Mouse (Mus musculus) kidney, postnatal 0 days (tissue): ENCODE measurements around the gene Vmn1r213. TPM values are rescaled to one million over a fixed set of nuclear protein-coding genes. Genes with fewer than 3 reads are reported as not detected.

ENCODE experiments used
- ATAC-seq: fragments of 200-750 bp; cut with Nextera tagmentation; replicated peaks from 2 replicates; pipeline ENCODE4 v1.8.0; 2017; ENCODE audit warnings: low read depth, moderate number of reproducible peaks, moderate TSS enrichment, moderate library complexity; ENCODE audit not compliant: low FRiP score
- DNase-seq: peaks from one replicate; pipeline ENCODE4 v3.0.0-alpha.2; 2016; ENCODE audit warnings: low spot score
- H3K27ac ChIP-seq: fragments of 300-500 bp; sonication (generic); 2 replicates; pipeline ENCODE4 v1.5.1; 2014; ENCODE audit warnings: mild to moderate bottlenecking
- H3K27me3 ChIP-seq: fragments of 300-500 bp; sonication (generic); 2 replicates; pipeline ENCODE4 v1.6.1; 2014; ENCODE audit warnings: low read length, mixed read lengths; ENCODE audit not compliant: insufficient read depth
- H3K36me3 ChIP-seq: fragments of 300-500 bp; sonication (generic); 2 replicates; pipeline ENCODE4 v1.6.1; 2014; ENCODE audit warnings: low read length, mixed read lengths; ENCODE audit not compliant: insufficient read depth
- H3K4me1 ChIP-seq: fragments of 300-500 bp; sonication (generic); replicated peaks from 2 replicates; pipeline ENCODE4 v1.6.1; 2014; ENCODE audit warnings: antibody characterized with exemption, low read length, mixed read lengths; ENCODE audit not compliant: insufficient read depth
- H3K4me2 ChIP-seq: fragments of 300-500 bp; sonication (generic); 2 replicates; pipeline ENCODE4 v1.6.1; 2014; ENCODE audit warnings: mild to moderate bottlenecking, low read length, moderate library complexity, mixed read lengths
- H3K4me3 ChIP-seq: fragments of 300-500 bp; sonication (generic); replicated peaks from 2 replicates; pipeline ENCODE4 v1.5.1; 2014; ENCODE audit warnings: low read depth, low read length
- H3K9ac ChIP-seq: fragments of 300-500 bp; sonication (generic); 2 replicates; pipeline ENCODE4 v1.6.1; 2014; ENCODE audit warnings: low read depth, low read length
- H3K9me3 ChIP-seq: fragments of 300-500 bp; sonication (generic); replicated peaks from 2 replicates; pipeline ENCODE4 v1.6.1; 2016; ENCODE audit warnings: low read length, inconsistent platforms, mixed read lengths
- CTCF ChIP-seq: IDR thresholded peaks from 2 replicates; pipeline ENCODE4 v1.5.1; 2016; ENCODE audit warnings: antibody characterized with exemption, low read depth, mild to moderate bottlenecking, moderate library complexity
- WGBS: fragments of 180-500 bp; shearing (Covaris S2); extraction: QIAGEN DNeasy Blood & Tissue Kit; methylation state at CpG from one replicate; pipeline ENCODE4 v1.1.7; 2014; 5-methylcytosine and 5-hydroxymethylcytosine counted together
- polyA plus RNA-seq: library from polyadenylated mRNA; unstranded; fragments of >200 nt; fragmentation: Nextera tagmentation; extraction: Ambion mirVana; gene quantifications from 2 replicates; pipeline ENCODE4 v1.2.1, GENCODE M21; 2015

Vmn1r213 gene
- polyA plus RNA-seq: not detected in 2 replicates

DNA sequence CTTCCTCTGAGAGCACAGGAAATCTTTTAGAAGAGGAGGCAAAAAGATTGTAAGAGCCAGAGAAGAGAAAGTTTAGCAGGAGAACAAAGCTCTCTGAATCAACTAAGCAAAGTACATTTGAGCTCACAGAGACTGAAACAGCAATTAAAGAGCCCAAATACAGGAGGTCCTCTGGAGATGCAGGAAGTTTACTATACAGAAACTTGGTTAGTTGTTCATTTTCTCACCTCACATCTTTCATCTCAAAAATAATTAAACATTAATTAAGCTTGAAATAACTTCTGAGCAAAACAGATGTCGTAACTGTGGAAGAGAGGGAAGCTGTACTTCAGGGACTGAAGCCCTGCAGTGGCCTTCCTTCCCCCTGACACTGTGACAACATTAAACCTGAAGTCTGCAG, at the start of gene Vmn1r213:
TSS of gene Vmn1r213 (plus strand) at position 301 of the 400 bp plus-strand sequence.
- no peak for TF ChIP-seq CTCF
- no peaks in the 10 kb centered on the region for H3K4me1 ChIP-seq
- H3K27ac ChIP-seq: no peak within 1 kb of the TSS
- H3K27me3 ChIP-seq: no peaks in the 10 kb centered on the region
- no peak for DNase-seq
- no peak for ATAC-seq
- H3K9ac ChIP-seq: no peak within 1 kb of the TSS
- no peak within 1 kb of the TSS for H3K4me2 ChIP-seq
- no peaks in the 10 kb centered on the region for H3K9me3 ChIP-seq
- no peak within 1 kb of the TSS for H3K4me3 ChIP-seq
- H3K36me3 ChIP-seq: no peaks in the 10 kb centered on the region
- WGBS: 74% methylated on average over 1 of the region's 1 CpGs

DNA sequence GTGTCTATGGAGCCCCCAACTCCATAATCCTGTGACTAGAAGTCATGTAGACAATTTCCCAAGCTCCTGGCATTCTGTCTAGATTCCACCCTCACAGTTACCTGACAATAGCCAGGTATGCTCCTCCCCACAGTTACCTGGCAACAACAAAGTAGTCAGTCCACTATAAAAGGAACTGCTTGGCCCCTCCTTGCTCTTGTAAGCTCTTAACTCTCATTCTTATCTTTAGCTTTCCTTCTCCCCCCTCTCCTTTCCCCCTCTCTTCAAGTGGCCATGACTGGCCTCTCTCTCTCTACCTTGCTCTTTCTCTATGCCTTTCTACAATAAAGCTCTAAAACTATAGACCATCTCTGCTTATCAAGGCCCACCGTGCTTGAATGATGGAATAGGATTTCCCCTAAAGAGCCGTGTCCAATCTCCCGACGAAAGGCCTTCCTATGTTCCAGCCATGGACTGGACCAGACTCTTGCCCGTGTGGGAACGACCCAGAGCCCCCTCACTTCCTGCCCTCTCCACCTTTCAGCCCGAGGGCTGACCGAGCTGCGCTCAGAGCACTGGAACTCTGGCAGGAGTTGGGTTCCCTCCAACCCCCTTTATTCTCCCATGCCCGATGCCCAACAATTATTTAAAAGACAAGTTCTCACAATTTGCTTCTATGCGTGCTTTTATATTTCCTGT, 17.1 kb upstream of the Vmn1r213 start:
- no peak for TF ChIP-seq CTCF
- Histone ChIP-seq H3K4me1 (no peaks in the 10 kb centered on the region), H3K27ac (no peak overlapping the region), H3K4me3 (no peak overlapping the region), H3K9me3 (no peaks in the 10 kb centered on the region), H3K4me2 (no peak overlapping the region), H3K27me3 (no peaks in the 10 kb centered on the region), H3K9ac (no peak overlapping the region), H3K36me3 (no peaks in the 10 kb centered on the region)
- DNase-seq (no peak), ATAC-seq (no peak)
- WGBS: 80% methylated on average over 11 of the region's 11 CpGs

DNA sequence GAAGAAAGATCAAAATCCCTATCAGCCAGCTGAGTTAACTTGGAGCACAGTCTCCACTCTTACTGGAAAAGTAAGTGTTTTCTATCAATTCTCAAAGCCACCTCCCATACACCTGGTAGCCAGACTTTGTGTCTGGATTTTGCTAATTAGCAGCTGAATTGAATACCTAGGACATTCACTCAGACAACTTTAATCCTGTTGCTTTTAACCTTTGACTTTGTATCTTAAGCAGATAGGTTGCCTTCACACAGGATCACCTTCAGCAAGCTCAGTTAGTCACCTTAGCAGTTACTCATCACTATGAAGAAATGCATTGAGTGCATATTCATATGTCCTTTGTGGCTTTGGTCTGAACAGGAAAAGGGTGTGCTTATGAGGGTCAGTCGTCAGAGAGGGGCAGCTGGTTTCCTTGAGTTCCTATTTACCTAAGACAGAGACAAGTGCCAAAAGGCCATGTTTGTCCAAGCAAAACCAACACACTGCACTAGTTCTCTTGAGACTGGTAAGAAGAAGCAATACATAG, 15.2 kb upstream of the Vmn1r213 start:
- no peak overlapping the region for H3K9ac ChIP-seq
- DNase-seq (no peak), ATAC-seq (no peak)
- TF ChIP-seq CTCF: no peak
- no peaks in the 10 kb centered on the region for H3K9me3 ChIP-seq
- H3K4me3 ChIP-seq: no peak overlapping the region
- no peaks in the 10 kb centered on the region for H3K4me1 ChIP-seq
- no peaks in the 10 kb centered on the region for H3K27me3 ChIP-seq
- H3K36me3 ChIP-seq: no peaks in the 10 kb centered on the region
- WGBS: 4% methylated on average over 1 of the region's 1 CpGs
- H3K4me2 ChIP-seq: no peak overlapping the region
- no peak overlapping the region for H3K27ac ChIP-seq

DNA sequence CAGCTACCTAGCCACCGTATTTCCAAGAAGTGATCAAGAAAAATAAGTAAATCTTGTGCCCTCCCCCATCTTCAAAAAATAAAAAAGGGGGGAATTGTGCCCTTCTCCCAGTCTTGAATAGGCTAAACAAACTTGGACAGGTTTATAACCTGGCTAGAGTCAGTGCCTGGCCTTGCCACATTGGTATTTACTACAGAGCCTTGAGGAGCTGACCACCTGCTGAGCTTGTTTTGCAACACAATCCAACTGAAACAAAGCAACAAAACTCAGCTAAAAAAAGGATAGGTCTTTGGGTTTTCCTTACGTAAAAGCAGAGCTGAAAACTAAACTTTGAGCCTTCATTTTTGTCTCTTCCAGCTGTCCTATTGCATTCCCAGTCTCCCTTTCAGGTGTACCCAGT, 14.7 kb upstream of the Vmn1r213 start:
- ATAC-seq (no peak), DNase-seq (no peak)
- Histone ChIP-seq H3K4me2 (no peak overlapping the region), H3K4me3 (no peak overlapping the region), H3K36me3 (no peaks in the 10 kb centered on the region), H3K9me3 (no peaks in the 10 kb centered on the region), H3K9ac (no peak overlapping the region), H3K27ac (no peak overlapping the region), H3K27me3 (no peaks in the 10 kb centered on the region), H3K4me1 (no peaks in the 10 kb centered on the region)
- no peak for TF ChIP-seq CTCF
- WGBS: 20% methylated on average over 2 of the region's 2 CpGs

DNA sequence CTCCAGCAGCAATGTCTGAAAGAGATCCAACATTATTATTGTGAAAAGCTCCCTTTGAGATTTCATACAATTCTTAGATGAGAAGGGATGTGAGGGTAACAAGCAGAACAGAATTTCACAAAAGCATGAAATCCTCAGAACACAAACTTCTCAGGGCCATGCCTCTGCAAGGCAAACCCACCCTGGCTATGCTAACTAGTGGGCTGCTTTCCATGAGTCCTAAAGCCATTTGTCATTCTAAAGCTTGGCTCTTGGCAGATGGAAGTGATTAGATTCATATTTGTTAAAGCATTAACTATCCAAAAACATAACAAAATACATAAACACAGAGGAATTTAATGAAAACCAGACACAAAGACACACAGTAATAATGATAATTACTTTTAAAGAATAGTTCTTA, 10.7 kb downstream of the Vmn1r213 start:
- Histone ChIP-seq H3K36me3 (no peaks in the 10 kb centered on the region), H3K4me3 (no peak overlapping the region), H3K4me1 (no peaks in the 10 kb centered on the region), H3K9me3 (no peaks in the 10 kb centered on the region), H3K9ac (no peak overlapping the region), H3K27ac (no peak overlapping the region), H3K4me2 (no peak overlapping the region), H3K27me3 (no peaks in the 10 kb centered on the region)
- DNase-seq: no peak
- no peak for TF ChIP-seq CTCF
- ATAC-seq: no peak

DNA sequence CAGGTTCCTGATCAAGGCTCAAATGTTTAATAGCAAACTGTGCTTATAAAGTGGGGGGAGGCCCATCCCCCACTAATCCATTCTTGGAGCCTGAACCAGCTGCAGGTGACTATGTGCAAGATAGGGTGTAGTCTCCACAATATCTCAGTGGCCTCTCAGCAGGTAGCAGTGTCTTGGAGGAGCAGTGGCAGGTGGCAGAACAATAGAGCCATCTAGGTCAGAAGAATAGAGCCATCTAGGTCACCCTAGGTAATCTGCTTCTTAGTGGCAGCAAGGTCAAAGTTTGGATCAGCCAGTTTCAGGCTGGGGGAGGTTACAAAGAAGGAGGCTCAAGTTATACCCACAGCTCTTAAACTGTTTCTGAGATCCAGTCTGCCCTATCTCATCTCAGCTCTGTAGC, 17.4 kb downstream of the Vmn1r213 start:
- Histone ChIP-seq H3K36me3 (no peaks in the 10 kb centered on the region), H3K9me3 (no peaks in the 10 kb centered on the region), H3K4me3 (no peak overlapping the region), H3K27me3 (no peaks in the 10 kb centered on the region), H3K4me1 (no peaks in the 10 kb centered on the region), H3K27ac (no peak overlapping the region), H3K9ac (no peak overlapping the region), H3K4me2 (no peak overlapping the region)
- ATAC-seq (no peak), DNase-seq (no peak)
- TF ChIP-seq CTCF: no peak

DNA sequence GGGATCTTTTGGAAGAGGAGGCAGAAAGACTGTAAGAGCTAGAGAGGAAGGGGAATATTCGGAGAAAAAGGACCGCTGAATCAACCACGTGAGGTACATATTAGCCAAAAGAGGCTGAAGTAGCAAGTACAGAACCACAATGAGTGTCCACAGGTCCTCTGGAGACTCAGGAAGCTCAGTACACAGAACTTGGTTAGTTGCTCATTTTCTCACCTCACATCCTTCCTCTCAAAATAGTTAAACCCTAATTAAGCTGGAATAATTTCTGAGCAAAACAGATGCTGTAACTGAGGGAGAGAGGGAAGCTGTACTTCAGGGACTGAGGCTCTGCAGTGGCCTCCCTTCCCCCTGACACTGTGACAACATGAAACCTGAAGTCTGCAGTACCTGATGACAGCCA, 22.7 kb downstream of the Vmn1r213 start, which contains the start of gene Vmn1r214:
TSS of gene Vmn1r214 (plus strand) at position 301 of the 400 bp plus-strand sequence.
- Histone ChIP-seq H3K27me3 (no peaks in the 10 kb centered on the region), H3K4me1 (no peaks in the 10 kb centered on the region), H3K4me3 (no peak within 1 kb of the TSS), H3K27ac (no peak within 1 kb of the TSS), H3K4me2 (no peak within 1 kb of the TSS), H3K36me3 (no peaks in the 10 kb centered on the region), H3K9ac (no peak within 1 kb of the TSS), H3K9me3 (no peaks in the 10 kb centered on the region)
- TF ChIP-seq CTCF: no peak
- ATAC-seq (no peak), DNase-seq (no peak)
- WGBS: 84% methylated on average over 3 of the region's 3 CpGs
